Mouse (Mus musculus) stomach, embryonic 16.5 days (tissue): ENCODE results near the gene Nos3. TPM values are rescaled to one million over a fixed set of nuclear protein-coding genes. Genes with fewer than 3 reads are reported as not detected.

Source experiments
- ATAC-seq: fragments of 200-750 bp; cut with Nextera tagmentation; 2 replicates; pipeline ENCODE4 v1.8.0; 2017; ENCODE audit warnings: moderate number of reproducible peaks, moderate TSS enrichment; ENCODE audit not compliant: insufficient read depth, low FRiP score
- H3K27ac ChIP-seq: fragments of 300-500 bp; sonication (generic); 2 replicates; pipeline ENCODE4 v1.5.1; 2014; ENCODE audit warnings: low read length
- H3K27me3 ChIP-seq: fragments of 300-500 bp; sonication (generic); 2 replicates; pipeline ENCODE4 v1.6.1; 2014; ENCODE audit warnings: low read length, control low read depth, mixed read lengths; ENCODE audit not compliant: control insufficient read depth, insufficient read depth
- H3K36me3 ChIP-seq: fragments of 300-500 bp; sonication (generic); 2 replicates; pipeline ENCODE4 v1.6.1; 2014; ENCODE audit warnings: low read length; ENCODE audit not compliant: control insufficient read depth, insufficient read depth
- H3K4me1 ChIP-seq: fragments of 300-500 bp; sonication (generic); 2 replicates; pipeline ENCODE4 v1.6.1; 2014; ENCODE audit warnings: low read length, control low read depth, mixed read lengths; ENCODE audit not compliant: control insufficient read depth, insufficient read depth
- H3K4me2 ChIP-seq: fragments of 300-500 bp; sonication (generic); 2 replicates; pipeline ENCODE4 v1.6.1; 2014; ENCODE audit warnings: low read depth, low read length, mixed read lengths
- H3K4me3 ChIP-seq: fragments of 300-500 bp; sonication (generic); replicated peaks from 2 replicates; pipeline ENCODE4 v1.5.1; 2014; ENCODE audit warnings: mild to moderate bottlenecking, low read length
- H3K9ac ChIP-seq: fragments of 300-500 bp; sonication (generic); 2 replicates; pipeline ENCODE4 v1.6.1; 2014; ENCODE audit warnings: low read length
- H3K9me3 ChIP-seq: fragments of 300-500 bp; sonication (generic); replicated peaks from 2 replicates; pipeline ENCODE4 v1.6.1; 2016; ENCODE audit warnings: low read length, control low read depth; ENCODE audit not compliant: control insufficient read depth
- WGBS: fragments of 180-500 bp; shearing (Covaris S2); extraction: QIAGEN DNeasy Blood & Tissue Kit; methylation state at CpG from one replicate; pipeline ENCODE4 v1.1.7; 2014; 5-methylcytosine and 5-hydroxymethylcytosine counted together
- polyA plus RNA-seq: library from polyadenylated mRNA; unstranded; fragments of >200 nt; fragmentation: Nextera tagmentation; extraction: Ambion mirVana; gene quantifications from 2 replicates; pipeline ENCODE4 v1.2.1, GENCODE M21; 2015

The Nos3 gene
- polyA plus RNA-seq, 1 experiment from 2014 or later, result 6.5 TPM

GRCm38 (mm10) chr5:24424861-24425411, 60.3 kb downstream of the Nos3 start:
- peak; percentile 32; the same call in 1 of the 2 replicates for ATAC-seq
- Histone ChIP-seq H3K4me3 (peak overlapping the region; percentile 87), H3K4me2 (peak overlapping the region; percentile 96), H3K36me3 (0 out of 2 replicates have a peak, but pooled peaks cover under 1% of the 10 kb centered on the region), H3K9me3 (no peaks in the 10 kb centered on the region), H3K27me3 (no peaks in the 10 kb centered on the region), H3K4me1 (peaks cover 40% of the 10 kb centered on the region), H3K27ac (peak overlapping the region; percentile 99), H3K9ac (peak overlapping the region; percentile 89)
- WGBS, result under 1% methylated on average over 52 of the region's 60 CpGs

- peak; percentile 1; the same call in 1 of the 2 replicates for ATAC-seq
- under 1% methylated on average over 30 of the region's 30 CpGs for WGBS
- H3K9me3 ChIP-seq, result no peaks in the 10 kb centered on the region
- H3K27ac ChIP-seq, result peak overlapping the region; percentile 99
- peak overlapping the region; percentile 96 for H3K4me2 ChIP-seq
- H3K4me1 ChIP-seq, result peaks cover 40% of the 10 kb centered on the region
- H3K4me3 ChIP-seq, result peak overlapping the region; percentile 87
- peaks cover 6% of the 10 kb centered on the region; the same call in 1 of the 2 replicates for H3K36me3 ChIP-seq
- H3K27me3 ChIP-seq, result no peaks in the 10 kb centered on the region
- peak overlapping the region; percentile 89 for H3K9ac ChIP-seq
Observed at GRCm38 (mm10) chr5:24425421-24426036, 60.9 kb downstream of the Nos3 start.

- Histone ChIP-seq H3K27ac (peak overlapping the region; percentile 99), H3K9ac (peak overlapping the region; percentile 89), H3K27me3 (no peaks in the 10 kb centered on the region), H3K9me3 (no peaks in the 10 kb centered on the region), H3K4me3 (peak overlapping the region; percentile 87), H3K4me2 (peak overlapping the region; percentile 96), H3K36me3 (peaks cover 11% of the 10 kb centered on the region; the same call in 1 of the 2 replicates), H3K4me1 (peaks cover 40% of the 10 kb centered on the region)
- 2% methylated on average over 10 of the region's 10 CpGs for WGBS
- ATAC-seq, result no peak
Observed at GRCm38 (mm10) chr5:24426037-24426432, 61.4 kb downstream of the Nos3 start.

GRCm38 (mm10) chr5:24426556-24427284, 62.1 kb downstream of the Nos3 start:
- Histone ChIP-seq H3K4me1 (peaks cover 40% of the 10 kb centered on the region), H3K27ac (peak overlapping the region; percentile 99), H3K27me3 (no peaks in the 10 kb centered on the region), H3K4me2 (peak overlapping the region; percentile 96), H3K9ac (peak overlapping the region; percentile 89), H3K4me3 (peak overlapping the region; percentile 87), H3K9me3 (no peaks in the 10 kb centered on the region), H3K36me3 (peaks cover 18% of the 10 kb centered on the region)
- no peak for ATAC-seq
- 12% methylated on average over 9 of the region's 9 CpGs for WGBS

- H3K27ac ChIP-seq, result peak overlapping the region; percentile 99
- peaks cover 40% of the 10 kb centered on the region for H3K4me1 ChIP-seq
- no peak for ATAC-seq
- peak overlapping the region; percentile 87 for H3K4me3 ChIP-seq
- no peaks in the 10 kb centered on the region for H3K9me3 ChIP-seq
- WGBS, result 31% methylated on average over 12 of the region's 12 CpGs
- peaks cover 23% of the 10 kb centered on the region for H3K36me3 ChIP-seq
- H3K9ac ChIP-seq, result peak overlapping the region; percentile 89
- H3K4me2 ChIP-seq, result peak overlapping the region; percentile 96
- H3K27me3 ChIP-seq, result no peaks in the 10 kb centered on the region
Observed at GRCm38 (mm10) chr5:24427285-24427633, 62.6 kb downstream of the Nos3 start.

- Histone ChIP-seq H3K9me3 (no peaks in the 10 kb centered on the region), H3K9ac (peak overlapping the region; percentile 63), H3K27ac (peak overlapping the region; percentile 99), H3K4me1 (peaks cover 34% of the 10 kb centered on the region), H3K36me3 (peaks cover 25% of the 10 kb centered on the region), H3K4me3 (peak overlapping the region; percentile 87), H3K4me2 (peak overlapping the region; percentile 96), H3K27me3 (no peaks in the 10 kb centered on the region)
- ATAC-seq, result peak; percentile 22
- 12% methylated on average over 15 of the region's 15 CpGs for WGBS
Observed at GRCm38 (mm10) chr5:24427981-24428402, 63.4 kb downstream of the Nos3 start.

- Histone ChIP-seq H3K9me3 (no peaks in the 10 kb centered on the region), H3K4me2 (peak overlapping the region; percentile 96), H3K27me3 (no peaks in the 10 kb centered on the region), H3K4me1 (peaks cover 34% of the 10 kb centered on the region), H3K4me3 (peak overlapping the region; percentile 39), H3K27ac (peak overlapping the region; percentile 70), H3K36me3 (peaks cover 26% of the 10 kb centered on the region), H3K9ac (peak overlapping the region; percentile 63)
- WGBS, result 29% methylated on average over 8 of the region's 9 CpGs
- ATAC-seq, result no peak
Observed at GRCm38 (mm10) chr5:24428596-24428995, 64.0 kb downstream of the Nos3 start.

- Histone ChIP-seq H3K4me3 (no peak overlapping the region), H3K4me1 (no peaks in the 10 kb centered on the region), H3K9me3 (no peaks in the 10 kb centered on the region), H3K36me3 (peaks cover 47% of the 10 kb centered on the region), H3K9ac (no peak overlapping the region), H3K27me3 (no peaks in the 10 kb centered on the region), H3K27ac (no peak overlapping the region), H3K4me2 (no peak overlapping the region)
- no peak for ATAC-seq
- 87% methylated on average over 8 of the region's 8 CpGs for WGBS
Observed at GRCm38 (mm10) chr5:24433993-24434392, 69.4 kb downstream of the Nos3 start.
